Comparison of ENCODE assay signal across 8 mouse cellular contexts in the genomic region with DNA sequence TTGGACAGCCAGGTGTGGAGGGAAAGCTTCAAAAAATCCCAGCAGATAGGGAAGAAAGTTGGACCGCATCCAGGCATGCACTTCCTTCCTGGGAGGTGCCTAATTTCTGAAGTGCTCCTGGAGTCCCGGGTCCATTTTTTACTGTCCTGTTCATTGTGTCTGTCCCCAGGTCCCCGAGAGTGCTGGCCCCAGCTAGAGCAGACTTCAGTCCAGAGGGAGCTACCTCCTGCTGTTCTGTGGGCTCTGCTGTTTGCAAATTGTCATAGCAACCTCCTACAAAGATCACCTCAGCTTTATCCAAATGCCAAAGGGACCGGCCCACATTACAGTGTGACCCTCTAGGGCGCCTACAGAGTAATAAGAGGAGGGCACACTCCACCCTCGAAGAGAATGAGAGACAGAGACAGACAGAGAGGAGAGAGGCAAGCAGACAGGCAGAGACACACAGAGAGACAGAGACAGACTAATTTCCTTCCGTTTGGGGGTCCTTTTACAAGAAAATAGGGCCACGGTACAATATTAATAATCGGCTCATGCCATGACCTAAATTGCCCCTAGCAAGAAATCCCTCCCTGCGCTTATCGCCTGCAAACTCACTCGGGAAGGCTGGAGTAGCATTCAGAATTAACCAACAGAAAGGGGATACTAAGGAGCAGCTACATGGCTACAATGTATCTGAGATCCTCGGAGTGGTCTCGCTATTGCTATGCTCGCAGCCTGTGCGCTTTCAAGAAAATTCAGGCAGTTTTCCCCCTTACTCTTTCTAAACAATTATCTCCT. TPM values are rescaled to one million over a fixed set of nuclear protein-coding genes. Genes with fewer than 3 reads are reported as not detected.
DNase-seq lines count a peak whose midpoint lies in the region; ATAC-seq and TF ChIP-seq lines count a peak whose summit lies in the region.

A gene (minus strand): TSS at position 9 of the 780 bp plus-strand sequence.

- H3K27ac ChIP-seq in thymus, adult 2 months (ENCODE audit: control insufficient read depth, insufficient read depth, low read length), result peak within 1 kb of the TSS; percentile 24; the same call in 1 of the 2 replicates
- peak within 1 kb of the TSS; percentile 97 for H3K27ac ChIP-seq in hindbrain, embryonic 16.5 days (ENCODE audit: low read depth, low read length)
- H3K27ac ChIP-seq in limb, embryonic 10.5 days, result peak within 1 kb of the TSS; percentile 97
- H3K27ac ChIP-seq in midbrain, embryonic 12.5 days (replicated peaks), result peak within 1 kb of the TSS; percentile 97

- peak within 1 kb of the TSS; percentile 70 for H3K4me3 ChIP-seq in thymus, adult 2 months (ENCODE audit: control insufficient read depth, insufficient read depth, low read length)
- peak within 1 kb of the TSS; percentile 69 for H3K4me3 ChIP-seq in hindbrain, embryonic 16.5 days (ENCODE audit: low read length)
- peak within 1 kb of the TSS; percentile 97 for H3K4me3 ChIP-seq in limb, embryonic 10.5 days
- H3K4me3 ChIP-seq in midbrain, embryonic 12.5 days, result peak within 1 kb of the TSS; percentile 98

- WGBS in thymus, adult 2 months, result 58% methylated on average over 16 of the region's 16 CpGs
- 3% methylated on average over 16 of the region's 16 CpGs for WGBS in hindbrain, embryonic 16.5 days
- 9% methylated on average over 16 of the region's 16 CpGs for WGBS in limb, embryonic 10.5 days
- WGBS in midbrain, embryonic 12.5 days, result 7% methylated on average over 16 of the region's 16 CpGs

- no peaks in the 10 kb centered on the region for H3K27me3 ChIP-seq in thymus, adult 2 months (ENCODE audit: control insufficient read depth, insufficient read depth, low read length)
- H3K27me3 ChIP-seq in hindbrain, embryonic 16.5 days (replicated peaks; ENCODE audit: control insufficient read depth, insufficient read depth, low read length), result no peaks in the 10 kb centered on the region
- H3K27me3 ChIP-seq in limb, embryonic 10.5 days (ENCODE audit: low read depth, poor library complexity, severe bottlenecking), result no peaks in the 10 kb centered on the region
- no peaks in the 10 kb centered on the region for H3K27me3 ChIP-seq in midbrain, embryonic 12.5 days

- no peaks in the 10 kb centered on the region for H3K36me3 ChIP-seq in thymus, adult 2 months (ENCODE audit: control insufficient read depth, insufficient read depth, low read length)
- H3K36me3 ChIP-seq in hindbrain, embryonic 16.5 days (ENCODE audit: control insufficient read depth, insufficient read depth, low read length), result no peaks in the 10 kb centered on the region
- H3K36me3 ChIP-seq in limb, embryonic 10.5 days, result peaks cover 6% of the 10 kb centered on the region
- no peaks in the 10 kb centered on the region for H3K36me3 ChIP-seq in midbrain, embryonic 12.5 days

- H3K9me3 ChIP-seq in hindbrain, embryonic 16.5 days (ENCODE audit: control insufficient read depth, low read length), result no peaks in the 10 kb centered on the region
- H3K9me3 ChIP-seq in limb, embryonic 10.5 days (replicated peaks), result no peaks in the 10 kb centered on the region
- no peaks in the 10 kb centered on the region for H3K9me3 ChIP-seq in midbrain, embryonic 12.5 days

- ATAC-seq in hindbrain, embryonic 16.5 days, result peak; percentile 9
- no peak for ATAC-seq in midbrain, embryonic 12.5 days (ENCODE audit: low FRiP score, low read depth)

- no peak for TF ChIP-seq CTCF in thymus, adult 2 months (IDR thresholded peaks at IDR 0.05; ENCODE audit: borderline replicate concordance, control insufficient read depth, extremely low read depth, insufficient read depth, low read length, poor library complexity)

- H3K4me2 ChIP-seq in hindbrain, embryonic 16.5 days (ENCODE audit: low read length), result peak within 1 kb of the TSS; percentile 74
- H3K4me2 ChIP-seq in midbrain, embryonic 12.5 days (replicated peaks), result peak within 1 kb of the TSS; percentile 87

- H3K4me1 ChIP-seq in thymus, adult 2 months (replicated peaks; ENCODE audit: control insufficient read depth, insufficient read depth, low read length), result peaks cover 16% of the 10 kb centered on the region
- H3K4me1 ChIP-seq in hindbrain, embryonic 16.5 days (ENCODE audit: control insufficient read depth, insufficient read depth, low read depth, low read length), result peaks cover 24% of the 10 kb centered on the region
- H3K4me1 ChIP-seq in limb, embryonic 10.5 days, result peaks cover 30% of the 10 kb centered on the region
- H3K4me1 ChIP-seq in midbrain, embryonic 12.5 days, result peaks cover 33% of the 10 kb centered on the region

- peak within 1 kb of the TSS; percentile 99 for H3K9ac ChIP-seq in hindbrain, embryonic 16.5 days (ENCODE audit: low read depth, low read length)
- peak within 1 kb of the TSS; percentile 98 for H3K9ac ChIP-seq in midbrain, embryonic 12.5 days (replicated peaks)

- no peak for DNase-seq in thymus, adult 2 months
- no peak for DNase-seq in thymus, postnatal 14 days
- peak; percentile 36 for DNase-seq in cerebellum, adult 9-10 months
- DNase-seq in gastrocnemius, postnatal 10 days, result peak; percentile 43
- DNase-seq in limb, embryonic 10.5 days (ENCODE audit: low spot score), result peak; percentile 57
- DNase-seq in spleen, adult 18-20 months, result no peak

- no peak for TF ChIP-seq POLR2A in thymus, adult 2 months (IDR thresholded peaks at IDR 0.05; ENCODE audit: control insufficient read depth, extremely low read depth, insufficient read depth, low read length, poor library complexity)

RNA-seq across cellular contexts. Expression of the gene that starts here (rescaled TPM):
- polyA plus RNA-seq in thymus, adult 2 months (2012; rRNA removed), result 24.5 and 28.4 TPM in 2 replicates
- 100 to 1,000 TPM in 1 of 2 experiments, 10 to 100 TPM in 1; 91.0 to 109 TPM for total RNA-seq in gastrocnemius, postnatal 10 days (2021)
- polyA plus RNA-seq in hindbrain, embryonic 16.5 days (2015; fragmentation: Nextera tagmentation; extraction: Ambion mirVana), result 10.0 and 10.1 TPM in 2 replicates
- polyA plus RNA-seq in limb, embryonic 10.5 days (2016; fragmentation: Nextera tagmentation; extraction: Ambion mirVana), result 6.3 and 7.2 TPM in 2 replicates
- 12.1 and 12.8 TPM in 2 replicates for polyA plus RNA-seq in midbrain, embryonic 12.5 days (2016; fragmentation: Nextera tagmentation; extraction: Ambion mirVana)

Comparison
In these comparisons a context has a peak if more than half of its experiments do, and no peak if none do; other contexts are left out.
1. DNase-seq: peak in cerebellum, adult 9-10 months (single experiment), gastrocnemius, postnatal 10 days (single experiment) and limb, embryonic 10.5 days (single experiment); none in thymus, adult 2 months (single experiment), thymus, postnatal 14 days (single experiment) and spleen, adult 18-20 months (0 of 2).
2. H3K27ac ChIP-seq: peak in every context shown above with its lines; median percentile 97 in hindbrain, embryonic 16.5 days; 97 in limb, embryonic 10.5 days; 97 in midbrain, embryonic 12.5 days; 24 in thymus, adult 2 months.
3. Peak in every context shown above with its lines, with median percentiles within 50 percentile points of each other: H3K4me3 ChIP-seq.